Mouse (Mus musculus) megakaryocyte, embryonic 14.5 days (primary cell): Measurements from ENCODE around the gene Atp1b3. TPM values are rescaled to one million over a fixed set of nuclear protein-coding genes. Genes with fewer than 3 reads are reported as not detected.

ENCODE experiments used
- H3K27me3 ChIP-seq: replicated peaks from 2 replicates; pipeline ENCODE3; 2012; ENCODE audit warnings: inconsistent platforms
- H3K36me3 ChIP-seq: replicated peaks from 2 replicates; pipeline ENCODE3; 2012; ENCODE audit warnings: low read length, inconsistent platforms, mixed read lengths
- H3K4me1 ChIP-seq: 2 replicates; pipeline ENCODE4 v1.6.1; 2012; ENCODE audit warnings: inconsistent platforms
- H3K4me3 ChIP-seq: replicated peaks from 2 replicates; pipeline ENCODE3; 2012; ENCODE audit warnings: moderate library complexity, mild to moderate bottlenecking, inconsistent platforms
- H3K9me3 ChIP-seq: 2 replicates; pipeline ENCODE4 v1.6.1; 2012; ENCODE audit warnings: inconsistent platforms
- FLI1 ChIP-seq: IDR thresholded peaks from 2 replicates; pipeline ENCODE4 v1.6.1; 2012; ENCODE audit warnings: low read length, inconsistent platforms, mixed read lengths
- GATA1 ChIP-seq: IDR thresholded peaks from 3 replicates; pipeline ENCODE4 v1.6.1; 2012; ENCODE audit warnings: mixed read lengths, low read length, inconsistent platforms, borderline replicate concordance
- polyA plus RNA-seq: library from polyadenylated mRNA; stranded (reverse); fragments of >175 nt; gene quantifications from 2 replicates; pipeline ENCODE4 v1.2.3, GENCODE M21; 2012; ENCODE audit warnings: low replicate concordance; ENCODE audit not compliant: insufficient read depth

The Atp1b3 gene
- polyA plus RNA-seq, 1 experiment: 124 TPM

GRCm38 (mm10) chr9:96284916-96285315 lies 79.3 kb downstream of the Atp1b3 start:
- TF ChIP-seq FLI1: no peak
- no peak for TF ChIP-seq GATA1
- H3K9me3 ChIP-seq: no peaks in the 10 kb centered on the region
- peaks cover 33% of the 10 kb centered on the region for H3K36me3 ChIP-seq
- H3K27me3 ChIP-seq: no peaks in the 10 kb centered on the region
- H3K4me1 ChIP-seq: peaks cover 7% of the 10 kb centered on the region; the same call in 1 of the 2 replicates
- H3K4me3 ChIP-seq: no peak overlapping the region

Other genes with a start within 250 kb of the Atp1b3 start
- 0.28 TPM in 1 of 2 replicates, not detected in the other for gene Gk5, start 245.1 kb downstream of the Atp1b3 start, polyA plus RNA-seq
- 1.9 and 3.5 TPM in 2 replicates for gene Tfdp2, start 168.2 kb downstream of the Atp1b3 start, polyA plus RNA-seq
- 11.8 and 33.1 TPM in 2 replicates for gene Rnf7, start 114.2 kb upstream of the Atp1b3 start, polyA plus RNA-seq
- gene Gm28729, start 160.8 kb upstream of the Atp1b3 start, polyA plus RNA-seq: not detected in 2 replicates